Mouse (Mus musculus) layer of hippocampus, postnatal 36 days (tissue): ENCODE data around the gene Slc52a3. TPM values are rescaled to one million over a fixed set of nuclear protein-coding genes. Genes with fewer than 3 reads are reported as not detected.

Experiments
- DNase-seq, 2 experiments: peaks; one replicate each; pipeline ENCODE4 v3.0.0; 2022
- total RNA-seq, 2 experiments: library from RNA; stranded (reverse); gene quantifications; 2 replicates each; pipeline ENCODE4 v1.2.3; 2021

Gene Slc52a3
- total RNA-seq, 2 experiments from 2014 or later, result 2.8 to 3.0 TPM

- DNase-seq, result no peak
Observed at GRCm38 (mm10) chr2:151999669-152000290, 3.5 kb downstream of the Slc52a3 start.

GRCm38 (mm10) chr2:152000291-152000679, 4.0 kb downstream of the Slc52a3 start:
- no peak for DNase-seq

- no peak for DNase-seq
Observed at GRCm38 (mm10) chr2:152000735-152001134, 4.4 kb downstream of the Slc52a3 start.

GRCm38 (mm10) chr2:152002529-152002928, 6.2 kb downstream of the Slc52a3 start:
- no peak for DNase-seq

GRCm38 (mm10) chr2:152007783-152008182, 11.5 kb downstream of the Slc52a3 start:
- DNase-seq, result peak; percentile 37 to 43

GRCm38 (mm10) chr2:152009061-152009779, 12.9 kb downstream of the Slc52a3 start:
- DNase-seq, result no peak

- no peak for DNase-seq
Observed at GRCm38 (mm10) chr2:152010251-152010650, 13.9 kb downstream of the Slc52a3 start.

GRCm38 (mm10) chr2:152010661-152011060, 14.3 kb downstream of the Slc52a3 start:
- no peak for DNase-seq

GRCm38 (mm10) chr2:152011724-152012123, 15.4 kb downstream of the Slc52a3 start:
- no peak for DNase-seq

GRCm38 (mm10) chr2:152012222-152012621, 15.9 kb downstream of the Slc52a3 start:
- DNase-seq, result no peak

GRCm38 (mm10) chr2:152012701-152013100, 16.4 kb downstream of the Slc52a3 start:
- DNase-seq, result no peak

GRCm38 (mm10) chr2:152015997-152016396, 19.7 kb downstream of the Slc52a3 start:
- no peak for DNase-seq

GRCm38 (mm10) chr2:152016666-152017065, 20.4 kb downstream of the Slc52a3 start:
- DNase-seq, result no peak

GRCm38 (mm10) chr2:152020255-152020654, 23.9 kb downstream of the Slc52a3 start:
- DNase-seq, result peak; percentile 27 to 42

- DNase-seq, result no peak
Observed at GRCm38 (mm10) chr2:152022022-152022421, 25.7 kb downstream of the Slc52a3 start.

- no peak for DNase-seq
Observed at GRCm38 (mm10) chr2:152024883-152025422, 28.6 kb downstream of the Slc52a3 start.

- peak; percentile 82 to 83 for DNase-seq
Observed at GRCm38 (mm10) chr2:152029252-152030082, 33.2 kb downstream of the Slc52a3 start.

- no peak for DNase-seq
Observed at GRCm38 (mm10) chr2:152030986-152031385, 34.7 kb downstream of the Slc52a3 start.

- no peak for DNase-seq
Observed at GRCm38 (mm10) chr2:152040101-152040500, 43.8 kb downstream of the Slc52a3 start.

GRCm38 (mm10) chr2:152047116-152048002, 51.0 kb downstream of the Slc52a3 start:
- DNase-seq, result no peak
